Mouse (Mus musculus) ES-E14 (cell line): ENCODE measurements at regions not wholly inside any gene's neighbourhood (a gene's known extent, or its start where the extent isn't known, plus 50 kb on each side); places are given as distances from the start of the nearest gene placed in this dataset.

ENCODE experiments used
- HCFC1 ChIP-seq: IDR thresholded peaks from 2 replicates; pipeline ENCODE4 v1.6.1; 2012; ENCODE audit warnings: low read length, inconsistent platforms, borderline replicate concordance; ENCODE audit not compliant: insufficient read depth
- ZNF384 ChIP-seq: IDR thresholded peaks from 2 replicates; pipeline ENCODE4 v1.6.1; 2012; ENCODE audit warnings: low read depth, low read length, inconsistent platforms

DNA sequence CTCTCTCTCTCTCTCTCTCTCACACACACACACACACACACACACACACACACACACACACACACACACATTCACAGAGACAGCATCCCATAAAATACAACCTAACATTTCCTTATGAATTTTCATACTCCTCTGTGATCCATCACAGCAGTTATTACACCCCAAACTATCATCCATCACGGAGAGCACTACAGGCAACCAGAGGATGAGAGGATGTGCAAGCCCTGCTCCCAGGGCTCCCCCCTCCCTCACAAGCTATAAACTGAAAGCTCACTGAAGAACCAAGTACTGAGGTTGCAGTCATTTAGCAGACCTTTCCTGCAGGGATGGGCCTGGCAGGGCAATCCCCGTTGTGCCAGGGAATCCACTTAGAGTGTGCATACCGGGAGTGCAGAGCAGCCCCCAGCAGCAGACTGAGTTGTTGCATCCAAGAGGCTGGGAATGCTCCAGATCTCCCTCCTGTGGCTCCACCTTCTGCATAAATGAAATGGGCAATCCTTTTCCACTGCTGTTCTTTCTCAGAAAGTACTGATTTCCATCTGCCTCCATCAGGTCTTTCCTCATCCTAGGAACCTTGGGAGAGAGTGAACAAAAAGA lies 283.4 kb downstream of the Psat1 start:
- TF ChIP-seq ZNF384 (no peak), HCFC1 (no peak)
